Mouse (Mus musculus): Measurements from ENCODE around the gene Rpl29.

Gene Rpl29

GRCm38 (mm10) chr9:106473081-106473752 lies 44.0 kb downstream of the Rpl29 start:
- DNase-seq (ENCODE audit: low spot score), result no peak

- DNase-seq (ENCODE audit: low spot score), result no peak
Observed at GRCm38 (mm10) chr9:106473753-106474105, 44.5 kb downstream of the Rpl29 start.

- DNase-seq (ENCODE audit: low spot score), result peak; percentile 57
Observed at GRCm38 (mm10) chr9:106474456-106474855, 45.2 kb downstream of the Rpl29 start.

- peak; percentile 35 for DNase-seq (ENCODE audit: low spot score)
Observed at GRCm38 (mm10) chr9:106475046-106475445, 45.8 kb downstream of the Rpl29 start.

- no peak for DNase-seq (ENCODE audit: low spot score)
Observed at GRCm38 (mm10) chr9:106475663-106476001, 46.4 kb downstream of the Rpl29 start, which contains the start of gene Rrp9. TSS of gene Rrp9 (plus strand) at chr9:106475963.

DNA sequence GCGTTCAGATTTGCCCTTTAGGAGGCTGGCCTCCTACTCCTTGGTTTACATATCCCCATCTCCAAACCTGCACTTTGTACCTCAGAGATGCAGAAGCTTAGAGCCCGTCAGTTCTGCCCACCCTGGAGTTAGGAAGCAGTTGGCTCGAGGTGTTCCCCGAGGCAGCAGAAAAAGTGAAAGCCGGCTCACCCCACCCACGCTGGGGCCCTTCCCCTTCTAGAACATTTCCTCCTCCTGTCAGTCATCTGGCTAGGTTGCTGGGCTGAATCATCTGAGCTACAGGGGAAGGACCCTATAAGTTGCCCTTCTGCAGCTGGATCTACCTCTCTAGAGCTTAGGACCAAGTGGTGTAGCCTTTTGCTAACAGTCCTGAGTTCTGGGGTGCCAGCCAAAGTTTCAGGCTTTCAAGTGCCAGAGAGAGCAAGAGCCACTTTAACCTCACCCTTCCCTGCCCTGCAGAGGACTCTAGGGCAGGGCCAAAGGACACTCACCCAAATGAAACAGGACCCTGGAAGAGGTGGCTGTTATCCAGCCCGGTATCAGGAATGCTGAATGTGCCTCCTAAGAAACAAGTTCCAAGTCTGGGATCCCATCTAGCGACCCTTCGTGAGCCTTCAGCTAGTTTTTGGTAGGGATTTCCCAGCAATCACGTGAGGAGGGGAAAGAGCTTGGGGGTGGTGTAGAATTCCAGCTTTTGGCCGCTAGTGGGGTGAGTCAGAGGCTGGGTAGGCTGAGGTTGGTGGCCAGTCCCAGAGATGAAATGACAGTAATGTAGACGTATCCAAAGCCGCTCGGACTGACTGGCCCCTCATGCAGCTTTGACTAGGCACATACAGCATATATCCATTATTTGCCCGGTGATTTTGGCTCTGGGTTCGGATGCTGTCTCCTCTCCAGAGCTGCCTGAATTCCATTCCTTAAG lies 47.0 kb downstream of the Rpl29 start:
- DNase-seq (ENCODE audit: low spot score), result no peak

- peak; percentile 100 for DNase-seq (ENCODE audit: low spot score)
Observed at GRCm38 (mm10) chr9:106476924-106477484, 47.8 kb downstream of the Rpl29 start, which contains the start of gene Parp3. TSS of gene Parp3 (minus strand) at chr9:106476949.

GRCm38 (mm10) chr9:106477649-106478048 lies 48.4 kb downstream of the Rpl29 start:
- DNase-seq (ENCODE audit: low spot score), result no peak

GRCm38 (mm10) chr9:106478101-106478500 lies 48.8 kb downstream of the Rpl29 start:
- no peak for DNase-seq (ENCODE audit: low spot score)

DNA sequence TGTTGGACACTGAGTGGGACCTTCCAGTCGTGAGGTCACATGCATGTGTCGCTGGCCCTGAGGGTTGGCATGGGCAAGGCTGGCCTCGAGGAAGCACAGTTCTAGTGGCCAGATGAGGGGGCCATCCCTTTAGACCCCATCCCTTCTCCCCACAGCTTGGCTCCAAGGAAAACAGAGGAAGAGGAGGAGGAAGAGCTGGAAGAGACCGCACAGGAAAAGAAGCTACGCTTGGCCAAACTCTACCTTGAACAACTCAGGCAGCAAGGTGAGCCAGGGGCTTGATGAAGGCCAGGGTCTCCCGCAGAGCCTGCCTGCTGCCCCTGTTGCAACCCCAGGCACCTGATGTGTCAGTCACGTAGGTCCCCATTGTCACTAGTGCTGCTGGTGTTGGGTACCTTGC lies 51.3 kb downstream of the Rpl29 start:
- DNase-seq (ENCODE audit: low spot score), result no peak

DNA sequence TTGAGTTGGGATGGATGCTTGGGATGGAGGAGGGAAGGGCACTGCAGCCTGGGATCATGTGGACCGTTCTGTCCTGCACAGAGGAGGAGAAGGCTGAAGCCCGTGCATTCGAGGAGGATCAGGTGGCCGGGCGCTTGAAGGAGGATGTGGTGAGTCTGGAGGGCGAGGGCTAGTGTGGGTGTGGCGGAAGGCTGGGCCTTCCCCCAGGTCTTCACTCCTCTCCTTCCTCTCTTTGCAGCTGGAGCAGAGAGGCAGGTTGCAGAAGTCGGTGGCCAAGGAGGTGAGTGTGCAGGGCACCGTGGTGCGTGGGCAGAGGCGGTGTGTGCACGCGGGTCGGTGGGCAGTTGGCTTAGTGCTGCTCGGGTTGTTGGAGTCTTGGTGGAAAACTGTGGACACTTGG lies 51.8 kb downstream of the Rpl29 start:
- no peak for DNase-seq (ENCODE audit: low spot score)
